Mouse (Mus musculus): Measurements from ENCODE around the gene B3galt1.
A peak's percentile ranks its signal among the peaks of the same experiment; 100 is the strongest.

B3galt1 gene

GRCm38 (mm10) chr2:68052481-68052880, 486.8 kb downstream of the B3galt1 start:
- no peak for DNase-seq (ENCODE audit: low read depth, low spot score)

GRCm38 (mm10) chr2:68053243-68053642, 487.6 kb downstream of the B3galt1 start:
- no peak for DNase-seq (ENCODE audit: low read depth, low spot score)

GRCm38 (mm10) chr2:68061341-68061740, 495.7 kb downstream of the B3galt1 start:
- DNase-seq (ENCODE audit: low read depth, low spot score): no peak

DNA sequence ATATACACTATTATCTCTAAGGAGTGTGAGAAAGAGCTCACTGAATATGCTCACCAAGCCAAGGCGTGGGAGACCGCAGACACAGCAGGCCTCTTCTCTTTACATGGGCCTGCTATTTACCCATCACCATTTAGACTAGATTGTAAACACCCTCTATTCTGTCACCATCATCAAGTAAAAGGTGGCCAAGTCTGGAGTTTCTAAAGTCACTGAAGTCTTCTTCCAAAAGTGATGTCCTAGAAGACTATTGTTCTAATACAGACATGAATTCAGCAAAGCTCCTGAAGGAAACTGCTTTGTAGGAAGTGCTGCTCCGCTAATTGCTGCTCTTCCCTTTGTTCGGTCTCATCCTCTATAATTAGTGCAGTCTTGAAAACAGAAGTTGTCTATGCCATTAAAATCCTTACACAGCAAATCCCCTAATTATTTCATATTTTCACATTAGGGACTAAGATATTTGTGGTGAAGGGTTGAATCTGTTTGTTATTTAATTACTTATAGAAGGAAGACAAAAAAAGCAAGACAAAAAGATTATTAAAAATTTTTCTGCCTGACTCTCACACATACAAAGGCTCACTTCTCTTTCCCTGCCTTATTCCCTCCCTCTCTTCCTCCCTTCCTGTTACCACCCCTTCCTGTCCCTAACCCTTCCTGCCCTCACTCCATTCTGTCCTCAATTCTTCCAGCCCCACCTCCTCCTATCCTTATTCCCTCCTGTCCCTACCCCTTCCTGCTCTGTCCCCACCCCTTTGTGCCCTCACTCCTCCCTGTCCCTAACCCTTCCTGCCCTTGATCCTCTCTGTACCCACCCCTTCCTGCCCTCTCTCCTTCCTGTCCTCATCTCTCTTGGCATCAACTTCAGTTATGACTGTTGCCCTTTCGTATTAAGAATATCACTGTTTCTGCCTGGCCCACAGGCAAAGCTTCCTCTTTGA, 514.0 kb downstream of the B3galt1 start:
- no peak for DNase-seq (ENCODE audit: low read depth, low spot score)

DNA sequence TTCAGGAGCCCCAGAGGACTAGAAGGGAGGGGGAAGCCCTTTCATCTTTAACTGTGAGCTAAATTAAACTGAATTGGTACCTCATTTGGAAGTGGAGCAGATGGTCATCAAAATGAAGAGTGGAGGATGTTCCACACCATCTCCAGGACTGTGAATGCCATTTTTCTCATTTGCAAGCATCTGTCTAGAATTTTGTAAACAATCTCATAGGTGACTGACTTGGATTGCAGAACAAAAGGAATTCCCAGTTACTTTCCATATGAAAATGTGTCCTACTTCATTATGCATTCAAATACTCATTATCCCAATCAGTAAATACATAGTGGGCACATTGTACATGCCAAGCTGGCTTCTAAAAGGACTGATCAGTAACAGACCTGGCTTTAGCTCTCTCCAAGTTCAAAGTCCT, 515.2 kb downstream of the B3galt1 start:
- DNase-seq (ENCODE audit: low read depth, low spot score): no peak

- DNase-seq (ENCODE audit: low read depth, low spot score): no peak
These were observed 518.8 kb downstream of the B3galt1 start for GRCm38 (mm10) chr2:68084483-68084882.

- DNase-seq (ENCODE audit: low read depth, low spot score): no peak
These were observed 520.4 kb downstream of the B3galt1 start for GRCm38 (mm10) chr2:68086101-68086500.

GRCm38 (mm10) chr2:68091559-68091958, 525.9 kb downstream of the B3galt1 start:
- no peak for DNase-seq (ENCODE audit: low read depth, low spot score)

GRCm38 (mm10) chr2:68104641-68105040, 539.0 kb downstream of the B3galt1 start:
- DNase-seq (ENCODE audit: low read depth, low spot score): no peak

DNA sequence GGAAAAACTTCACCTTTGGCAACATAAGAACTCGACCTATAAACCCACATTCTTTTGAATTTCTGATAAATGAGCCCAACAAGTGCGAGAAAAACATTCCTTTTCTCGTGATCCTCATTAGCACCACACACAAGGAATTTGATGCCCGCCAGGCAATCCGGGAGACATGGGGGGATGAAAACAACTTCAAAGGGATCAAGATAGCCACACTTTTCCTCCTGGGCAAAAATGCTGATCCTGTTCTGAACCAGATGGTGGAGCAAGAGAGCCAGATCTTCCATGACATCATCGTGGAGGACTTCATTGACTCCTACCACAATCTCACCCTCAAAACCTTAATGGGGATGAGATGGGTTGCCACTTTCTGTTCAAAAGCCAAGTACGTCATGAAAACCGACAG, 552.4 kb downstream of the B3galt1 start:
- peak; percentile 28 for DNase-seq (ENCODE audit: low read depth, low spot score)

DNA sequence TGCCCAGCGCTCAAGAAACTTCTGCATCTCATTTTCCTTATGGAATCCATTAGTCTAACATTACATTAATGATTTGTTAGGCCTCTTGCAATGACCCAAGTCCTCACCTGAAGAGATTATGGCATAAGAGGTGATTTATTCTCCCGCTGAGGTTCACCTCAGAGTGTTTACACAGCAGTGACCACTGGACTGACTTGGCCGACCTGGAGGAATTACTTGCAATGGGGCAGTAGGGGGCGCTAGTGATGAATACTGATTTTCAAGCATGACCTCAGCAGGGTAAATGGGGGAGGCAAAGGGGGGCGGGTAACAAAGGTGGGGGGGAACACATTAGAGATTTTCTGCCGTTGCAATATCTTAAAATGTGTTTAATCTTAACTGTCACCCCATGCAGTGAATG, 559.1 kb downstream of the B3galt1 start:
- no peak for DNase-seq (ENCODE audit: low read depth, low spot score)

DNA sequence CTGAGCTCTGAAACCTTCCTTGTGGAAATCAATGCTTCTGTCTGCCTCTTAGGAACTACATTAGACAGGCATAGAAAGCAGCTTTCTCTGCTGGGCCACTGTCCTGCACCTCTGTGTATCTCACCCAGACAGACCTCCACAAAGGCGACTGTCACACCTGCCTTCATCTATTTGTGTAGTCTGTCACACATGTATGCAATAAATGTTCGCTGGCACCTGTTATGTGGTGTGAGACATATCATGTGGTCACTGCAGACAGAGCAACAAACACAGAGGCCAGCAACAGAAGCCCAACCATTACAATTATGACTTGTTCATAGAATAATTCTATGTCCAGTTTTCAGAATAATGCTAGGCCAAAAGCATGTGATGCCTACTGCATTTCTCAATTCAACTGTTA, 575.4 kb downstream of the B3galt1 start:
- DNase-seq (ENCODE audit: low read depth, low spot score): no peak

- DNase-seq (ENCODE audit: low read depth, low spot score): no peak
These were observed 577.6 kb downstream of the B3galt1 start for GRCm38 (mm10) chr2:68143292-68143691.

DNA sequence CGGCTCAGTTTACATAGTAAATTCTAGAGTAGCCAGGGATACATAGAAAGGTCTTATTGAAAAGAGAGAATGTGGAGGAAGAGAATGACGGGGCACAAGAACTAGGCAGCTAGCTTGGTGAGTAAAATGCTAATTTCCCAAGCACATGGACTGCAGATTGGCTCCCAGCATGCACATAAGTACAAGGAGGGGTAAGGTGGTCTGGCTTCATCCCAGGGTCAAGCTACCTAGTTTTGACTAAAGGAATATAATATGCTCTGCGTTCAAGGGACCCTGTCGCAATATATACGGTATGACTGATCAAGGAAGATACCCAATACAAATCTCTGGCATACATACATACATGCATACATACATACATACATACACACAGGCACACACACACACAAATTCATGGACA, 594.1 kb downstream of the B3galt1 start:
- no peak for DNase-seq (ENCODE audit: low read depth, low spot score)

GRCm38 (mm10) chr2:68160566-68160965, 594.9 kb downstream of the B3galt1 start:
- DNase-seq (ENCODE audit: low read depth, low spot score): no peak

DNA sequence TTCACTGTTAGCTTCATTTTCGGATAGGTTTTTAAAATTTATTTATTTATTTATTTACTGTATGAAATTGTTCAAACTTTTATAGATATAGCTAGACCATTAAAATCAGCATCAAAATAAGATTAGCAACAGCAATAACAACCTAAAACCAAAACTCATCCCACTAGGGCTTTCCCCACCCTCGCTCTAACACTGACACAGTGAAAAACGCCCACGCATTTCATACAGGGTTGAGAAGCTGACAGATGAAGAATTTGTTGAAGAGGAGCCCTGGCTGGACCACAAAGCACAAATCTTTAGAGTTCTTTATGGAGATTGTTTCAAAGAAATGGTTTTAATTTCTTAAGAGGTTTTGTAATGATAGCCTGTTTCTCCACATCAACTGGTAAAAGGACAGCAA, 596.3 kb downstream of the B3galt1 start:
- no peak for DNase-seq (ENCODE audit: low read depth, low spot score)

- no peak for DNase-seq (ENCODE audit: low read depth, low spot score)
These were observed 605.6 kb downstream of the B3galt1 start for GRCm38 (mm10) chr2:68171306-68171705.
